Mouse (Mus musculus) hindbrain, embryonic 15.5 days (tissue): ENCODE measurements around the gene Rhoa. TPM values are rescaled to one million over a fixed set of nuclear protein-coding genes. Genes with fewer than 3 reads are reported as not detected.

ENCODE experiments used
- polyA plus RNA-seq: library from polyadenylated mRNA; unstranded; fragments of >200 nt; fragmentation: Nextera tagmentation; extraction: Ambion mirVana; gene quantifications from 2 replicates; pipeline ENCODE4 v1.2.1, GENCODE M21; 2015

Rhoa gene
- polyA plus RNA-seq, 1 experiment from 2014 or later, result 275 TPM

Other genes starting within 250 kb of the Rhoa start
- gene Mst1, start 225.7 kb upstream of the Rhoa start, polyA plus RNA-seq, result 0.18 TPM in 1 of 2 replicates, not detected in the other
- gene Rnf123, start 222.8 kb upstream of the Rhoa start, polyA plus RNA-seq, result 48.9 TPM in 2 replicates
- 52.2 and 62.2 TPM in 2 replicates for gene Apeh, start 211.5 kb upstream of the Rhoa start, polyA plus RNA-seq
- gene Bsn, start 115.7 kb upstream of the Rhoa start, polyA plus RNA-seq, result 10.0 and 10.2 TPM in 2 replicates
- 73.8 and 86.0 TPM in 2 replicates for gene Dag1, start 42.2 kb upstream of the Rhoa start, polyA plus RNA-seq
- gene Nicn1, start 15.7 kb upstream of the Rhoa start, polyA plus RNA-seq, result 130 and 134 TPM in 2 replicates
- gene Amt, start 9.3 kb upstream of the Rhoa start, polyA plus RNA-seq, result 27.0 and 28.3 TPM in 2 replicates
- gene Tcta, start within 50 bp of the Rhoa start, polyA plus RNA-seq, result 52.7 and 53.0 TPM in 2 replicates
- 444 and 458 TPM in 2 replicates for gene Gpx1, start 32.8 kb downstream of the Rhoa start, polyA plus RNA-seq
- 123 and 125 TPM in 2 replicates for gene Usp4, start 41.7 kb downstream of the Rhoa start, polyA plus RNA-seq
- gene 1700102P08Rik, start 86.7 kb downstream of the Rhoa start, polyA plus RNA-seq, result 1.5 and 2.3 TPM in 2 replicates
- gene Ccdc36, start 122.4 kb downstream of the Rhoa start, polyA plus RNA-seq, result 1.6 and 2.5 TPM in 2 replicates
- not detected in 2 replicates for gene BC048562, start 130.4 kb downstream of the Rhoa start, polyA plus RNA-seq
- gene Ccdc71, start 154.4 kb downstream of the Rhoa start, polyA plus RNA-seq, result 57.5 and 63.4 TPM in 2 replicates
- 67.5 and 70.8 TPM in 2 replicates for gene Klhdc8b, start 155.5 kb downstream of the Rhoa start, polyA plus RNA-seq
- gene Lamb2, start 173.6 kb downstream of the Rhoa start, polyA plus RNA-seq, result 24.1 and 25.1 TPM in 2 replicates
- gene Usp19, start 184.5 kb downstream of the Rhoa start, polyA plus RNA-seq, result 76.5 and 80.8 TPM in 2 replicates
- 62.8 and 63.8 TPM in 2 replicates for gene Qars, start 201.6 kb downstream of the Rhoa start, polyA plus RNA-seq
- gene Qrich1, start 210.7 kb downstream of the Rhoa start, polyA plus RNA-seq, result 118 and 127 TPM in 2 replicates